Mouse (Mus musculus): ENCODE results near the gene Tgfb2. TPM values are rescaled to one million over a fixed set of nuclear protein-coding genes. Genes with fewer than 3 reads are reported as not detected.

Tgfb2 gene
- polyA plus RNA-seq, 1 experiment from 2014 or later = 24.7 TPM

DNA sequence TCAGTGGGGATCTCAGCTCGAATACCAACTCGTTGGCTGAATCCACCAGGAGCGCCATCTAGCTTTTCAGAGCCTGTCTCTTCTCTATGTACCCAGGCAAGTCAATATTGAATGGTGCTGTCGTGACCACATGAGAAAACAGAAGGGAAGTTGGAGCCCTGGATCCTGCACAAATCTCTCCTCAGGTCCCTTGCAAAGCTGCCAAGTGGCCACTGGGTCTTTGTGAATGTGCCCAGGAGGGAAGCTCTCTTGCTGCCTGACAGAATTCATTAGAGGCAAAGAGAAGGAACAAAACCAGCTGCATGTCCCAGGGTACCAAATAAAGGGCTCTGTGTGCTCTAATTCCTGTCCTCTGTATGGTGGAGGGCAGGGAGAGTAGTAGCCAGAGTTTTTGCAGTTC is 50.7 kb downstream of the Tgfb2 start:
- ATAC-seq (ENCODE audit: low FRiP score) (no peak), DNase-seq (ENCODE audit: low spot score) (no peak)
- WGBS = 55% methylated on average over 4 of the region's 4 CpGs
- H3K4me2 ChIP-seq (replicated peaks; ENCODE audit: low read depth, low read length) = no peak overlapping the region
- H3K9me3 ChIP-seq (ENCODE audit: control insufficient read depth, low read length) = no peaks in the 10 kb centered on the region
- no peak overlapping the region for H3K27ac ChIP-seq (ENCODE audit: low read depth, low read length)
- no peaks in the 10 kb centered on the region for H3K36me3 ChIP-seq (ENCODE audit: control insufficient read depth, insufficient read depth, low read length)
- H3K4me1 ChIP-seq (replicated peaks; ENCODE audit: control insufficient read depth, insufficient read depth, low read length) = no peaks in the 10 kb centered on the region
- no peak overlapping the region for H3K4me3 ChIP-seq (ENCODE audit: low read depth, low read length)
- no peak overlapping the region for H3K9ac ChIP-seq (ENCODE audit: low read depth, low read length)
- H3K27me3 ChIP-seq (ENCODE audit: control insufficient read depth, insufficient read depth, low read length) = no peaks in the 10 kb centered on the region

DNA sequence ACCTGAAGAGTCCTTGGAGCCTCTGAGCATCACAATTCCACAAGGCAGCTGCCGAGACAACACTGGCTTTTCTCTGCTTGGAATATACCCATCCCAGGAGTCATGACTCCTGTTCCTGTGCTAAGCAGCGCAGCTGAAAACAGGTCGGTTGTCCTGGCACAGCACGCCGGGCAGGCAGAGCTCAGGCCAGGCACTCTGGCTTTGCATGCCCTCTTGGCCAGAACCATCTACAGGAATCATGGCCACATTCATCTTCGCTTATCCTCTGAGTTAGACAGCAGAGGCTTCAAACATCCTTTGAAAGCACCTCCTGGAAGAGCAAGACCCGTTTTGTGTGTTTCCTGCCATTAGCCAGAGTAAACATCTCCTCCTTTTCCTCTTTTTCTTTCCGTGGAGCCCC is 53.6 kb downstream of the Tgfb2 start:
- Histone ChIP-seq H3K4me2 (replicated peaks; ENCODE audit: low read depth, low read length) (no peak overlapping the region), H3K36me3 (ENCODE audit: control insufficient read depth, insufficient read depth, low read length) (no peaks in the 10 kb centered on the region), H3K27ac (ENCODE audit: low read depth, low read length) (no peak overlapping the region), H3K4me3 (ENCODE audit: low read depth, low read length) (no peak overlapping the region), H3K4me1 (replicated peaks; ENCODE audit: control insufficient read depth, insufficient read depth, low read length) (no peaks in the 10 kb centered on the region), H3K9me3 (ENCODE audit: control insufficient read depth, low read length) (no peaks in the 10 kb centered on the region), H3K27me3 (ENCODE audit: control insufficient read depth, insufficient read depth, low read length) (no peaks in the 10 kb centered on the region), H3K9ac (ENCODE audit: low read depth, low read length) (no peak overlapping the region)
- ATAC-seq (ENCODE audit: low FRiP score) = no peak
- DNase-seq (ENCODE audit: low spot score) = no peak
- WGBS = 77% methylated on average over 8 of the region's 8 CpGs

DNA sequence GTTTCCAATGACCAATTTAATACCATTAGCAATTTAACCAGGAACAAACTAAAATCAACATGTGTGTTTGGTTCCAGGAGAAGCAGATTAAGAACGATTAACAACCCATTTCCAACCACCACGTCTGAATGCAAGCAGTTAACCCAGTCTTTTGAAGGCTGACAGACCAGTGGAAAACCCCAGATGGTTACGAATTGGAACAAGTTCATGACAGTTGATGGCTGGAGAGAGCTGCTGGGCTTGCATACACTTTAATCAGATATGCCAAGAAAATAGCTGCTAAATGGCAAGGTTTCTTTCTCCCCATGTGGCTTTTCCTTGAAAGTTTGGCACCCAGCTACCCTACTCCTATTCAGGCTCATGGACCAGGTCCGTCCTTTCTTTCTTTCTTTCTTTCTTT is 55.8 kb downstream of the Tgfb2 start:
- no peak overlapping the region for H3K27ac ChIP-seq (ENCODE audit: low read depth, low read length)
- H3K4me1 ChIP-seq (replicated peaks; ENCODE audit: control insufficient read depth, insufficient read depth, low read length) = no peaks in the 10 kb centered on the region
- H3K9me3 ChIP-seq (ENCODE audit: control insufficient read depth, low read length) = no peaks in the 10 kb centered on the region
- no peak overlapping the region for H3K4me3 ChIP-seq (ENCODE audit: low read depth, low read length)
- no peaks in the 10 kb centered on the region for H3K36me3 ChIP-seq (ENCODE audit: control insufficient read depth, insufficient read depth, low read length)
- no peaks in the 10 kb centered on the region for H3K27me3 ChIP-seq (ENCODE audit: control insufficient read depth, insufficient read depth, low read length)
- no peak overlapping the region for H3K9ac ChIP-seq (ENCODE audit: low read depth, low read length)
- WGBS = 82% methylated on average over 4 of the region's 4 CpGs
- no peak for ATAC-seq (ENCODE audit: low FRiP score)
- DNase-seq (ENCODE audit: low spot score) = no peak
- no peak overlapping the region for H3K4me2 ChIP-seq (replicated peaks; ENCODE audit: low read depth, low read length)

GRCm38 (mm10) chr1:186637304-186638213 is 68.2 kb downstream of the Tgfb2 start:
- Histone ChIP-seq H3K36me3 (ENCODE audit: control insufficient read depth, insufficient read depth, low read length) (no peaks in the 10 kb centered on the region), H3K4me2 (replicated peaks; ENCODE audit: low read depth, low read length) (no peak overlapping the region), H3K27ac (ENCODE audit: low read depth, low read length) (no peak overlapping the region), H3K9me3 (ENCODE audit: control insufficient read depth, low read length) (no peaks in the 10 kb centered on the region), H3K4me1 (replicated peaks; ENCODE audit: control insufficient read depth, insufficient read depth, low read length) (no peaks in the 10 kb centered on the region), H3K27me3 (ENCODE audit: control insufficient read depth, insufficient read depth, low read length) (no peaks in the 10 kb centered on the region), H3K9ac (ENCODE audit: low read depth, low read length) (no peak overlapping the region), H3K4me3 (ENCODE audit: low read depth, low read length) (no peak overlapping the region)
- ATAC-seq (ENCODE audit: low FRiP score) (no peak), DNase-seq (ENCODE audit: low spot score) (no peak)
- WGBS = 86% methylated on average over 12 of the region's 12 CpGs

DNA sequence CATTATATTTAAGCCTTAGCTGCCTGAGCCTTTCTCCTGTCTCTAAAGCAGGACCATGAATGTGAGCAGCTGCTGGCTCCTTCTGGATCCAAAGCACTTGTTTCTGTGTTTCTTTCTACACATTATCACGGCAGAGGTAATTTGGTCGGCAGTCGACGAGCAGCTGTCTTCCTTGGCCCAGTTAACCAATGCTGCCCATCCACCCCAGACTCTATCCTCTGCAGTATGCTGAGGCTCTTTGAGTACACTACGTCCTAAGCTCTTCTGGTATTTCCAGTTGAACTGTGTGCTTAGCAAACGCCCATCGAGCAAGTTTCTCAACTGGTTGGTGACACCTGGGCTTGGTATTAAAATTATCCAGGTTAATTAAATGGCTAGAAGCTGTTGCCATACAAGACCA is 70.7 kb downstream of the Tgfb2 start:
- H3K4me1 ChIP-seq (replicated peaks; ENCODE audit: control insufficient read depth, insufficient read depth, low read length) = no peaks in the 10 kb centered on the region
- DNase-seq (ENCODE audit: low spot score) (no peak), ATAC-seq (ENCODE audit: low FRiP score) (no peak)
- no peaks in the 10 kb centered on the region for H3K9me3 ChIP-seq (ENCODE audit: control insufficient read depth, low read length)
- H3K27me3 ChIP-seq (ENCODE audit: control insufficient read depth, insufficient read depth, low read length) = no peaks in the 10 kb centered on the region
- WGBS = 87% methylated on average over 7 of the region's 7 CpGs
- H3K4me2 ChIP-seq (replicated peaks; ENCODE audit: low read depth, low read length) = no peak overlapping the region
- no peak overlapping the region for H3K9ac ChIP-seq (ENCODE audit: low read depth, low read length)
- no peak overlapping the region for H3K27ac ChIP-seq (ENCODE audit: low read depth, low read length)
- H3K4me3 ChIP-seq (ENCODE audit: low read depth, low read length) = no peak overlapping the region
- H3K36me3 ChIP-seq (ENCODE audit: control insufficient read depth, insufficient read depth, low read length) = no peaks in the 10 kb centered on the region

GRCm38 (mm10) chr1:186631457-186631856 is 74.3 kb downstream of the Tgfb2 start:
- WGBS = 90% methylated on average over 6 of the region's 6 CpGs
- ATAC-seq (ENCODE audit: low FRiP score) = no peak
- Histone ChIP-seq H3K9me3 (ENCODE audit: control insufficient read depth, low read length) (no peaks in the 10 kb centered on the region), H3K9ac (ENCODE audit: low read depth, low read length) (no peak overlapping the region), H3K4me2 (replicated peaks; ENCODE audit: low read depth, low read length) (no peak overlapping the region), H3K4me1 (replicated peaks; ENCODE audit: control insufficient read depth, insufficient read depth, low read length) (no peaks in the 10 kb centered on the region), H3K27me3 (ENCODE audit: control insufficient read depth, insufficient read depth, low read length) (no peaks in the 10 kb centered on the region), H3K36me3 (ENCODE audit: control insufficient read depth, insufficient read depth, low read length) (no peaks in the 10 kb centered on the region), H3K4me3 (ENCODE audit: low read depth, low read length) (no peak overlapping the region), H3K27ac (ENCODE audit: low read depth, low read length) (no peak overlapping the region)
- DNase-seq (ENCODE audit: low spot score) = no peak

DNA sequence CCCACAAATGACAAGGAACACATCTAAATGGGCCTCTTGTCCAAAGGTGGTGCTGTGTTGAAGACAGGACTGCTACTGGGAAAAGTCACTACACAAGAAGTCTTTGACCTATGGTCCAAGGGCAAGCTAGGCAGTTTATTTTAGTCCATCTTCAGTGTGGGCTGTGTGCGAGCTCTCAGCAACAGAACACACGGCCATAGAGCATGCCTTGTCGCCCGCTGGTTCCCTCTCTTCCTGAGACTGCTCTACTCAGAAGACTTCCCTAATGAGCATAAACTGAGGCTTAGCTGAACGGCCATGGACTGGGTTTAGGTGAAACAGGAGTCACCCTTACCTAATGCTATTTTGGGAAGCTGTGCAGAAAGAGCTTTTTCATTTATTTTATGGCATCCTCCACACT is 74.8 kb downstream of the Tgfb2 start:
- no peaks in the 10 kb centered on the region for H3K9me3 ChIP-seq (ENCODE audit: control insufficient read depth, low read length)
- DNase-seq (ENCODE audit: low spot score) (no peak), ATAC-seq (ENCODE audit: low FRiP score) (no peak)
- no peak overlapping the region for H3K4me3 ChIP-seq (ENCODE audit: low read depth, low read length)
- H3K9ac ChIP-seq (ENCODE audit: low read depth, low read length) = no peak overlapping the region
- 89% methylated on average over 5 of the region's 5 CpGs for WGBS
- H3K27me3 ChIP-seq (ENCODE audit: control insufficient read depth, insufficient read depth, low read length) = no peaks in the 10 kb centered on the region
- H3K36me3 ChIP-seq (ENCODE audit: control insufficient read depth, insufficient read depth, low read length) = no peaks in the 10 kb centered on the region
- H3K4me1 ChIP-seq (replicated peaks; ENCODE audit: control insufficient read depth, insufficient read depth, low read length) = no peaks in the 10 kb centered on the region
- no peak overlapping the region for H3K4me2 ChIP-seq (replicated peaks; ENCODE audit: low read depth, low read length)
- no peak overlapping the region for H3K27ac ChIP-seq (ENCODE audit: low read depth, low read length)

DNA sequence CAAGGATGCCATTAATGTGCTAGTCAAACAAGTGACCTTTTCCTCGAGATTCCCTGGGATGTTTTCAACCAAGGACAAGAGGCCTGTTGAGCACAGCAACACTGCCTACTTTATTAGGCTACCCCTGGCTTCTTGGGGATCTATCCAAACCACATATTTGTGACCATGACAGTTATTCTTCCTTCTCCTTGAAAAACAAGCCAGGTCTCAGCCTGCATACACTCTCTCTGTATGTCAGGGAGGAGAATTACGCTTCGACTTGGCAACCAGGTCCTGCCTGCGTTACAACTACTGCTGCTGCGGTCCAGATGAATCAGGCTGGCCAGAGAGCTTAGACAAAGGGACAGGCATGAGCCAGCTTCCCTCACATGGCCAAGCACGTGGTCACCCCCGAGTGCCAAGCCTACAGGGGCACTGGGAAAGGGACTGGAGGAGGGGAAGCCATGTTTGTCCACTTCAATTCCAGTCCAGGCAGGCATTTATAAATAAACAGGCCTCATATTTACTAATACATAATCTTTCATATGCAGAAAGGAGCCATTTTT is 78.3 kb downstream of the Tgfb2 start:
- DNase-seq (ENCODE audit: low spot score) (no peak), ATAC-seq (ENCODE audit: low FRiP score) (no peak)
- Histone ChIP-seq H3K4me2 (replicated peaks; ENCODE audit: low read depth, low read length) (no peak overlapping the region), H3K36me3 (ENCODE audit: control insufficient read depth, insufficient read depth, low read length) (no peaks in the 10 kb centered on the region), H3K9me3 (ENCODE audit: control insufficient read depth, low read length) (no peaks in the 10 kb centered on the region), H3K4me3 (ENCODE audit: low read depth, low read length) (no peak overlapping the region), H3K27me3 (ENCODE audit: control insufficient read depth, insufficient read depth, low read length) (no peaks in the 10 kb centered on the region), H3K4me1 (replicated peaks; ENCODE audit: control insufficient read depth, insufficient read depth, low read length) (no peaks in the 10 kb centered on the region), H3K27ac (ENCODE audit: low read depth, low read length) (no peak overlapping the region), H3K9ac (ENCODE audit: low read depth, low read length) (no peak overlapping the region)
- WGBS = 89% methylated on average over 7 of the region's 7 CpGs

DNA sequence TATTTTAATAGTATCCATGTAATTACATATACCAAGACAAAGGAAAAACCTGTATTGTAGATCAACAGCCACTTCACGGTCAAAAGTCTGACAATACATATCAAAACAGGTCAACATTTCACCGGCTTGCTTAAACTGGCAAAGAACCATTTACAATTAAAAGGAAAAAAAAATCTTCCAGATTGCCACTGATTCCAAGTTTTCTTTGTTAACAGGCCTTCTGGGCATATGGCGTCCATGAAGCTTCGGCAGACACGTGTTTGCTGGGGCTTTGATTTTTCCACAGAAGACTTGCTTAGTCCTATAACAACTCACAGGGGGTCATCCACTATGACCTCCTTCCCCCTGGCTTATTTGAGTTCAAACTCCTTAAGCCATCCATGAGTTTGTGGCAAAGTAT is 81.3 kb downstream of the Tgfb2 start:
- DNase-seq (ENCODE audit: low spot score) = no peak
- ATAC-seq (ENCODE audit: low FRiP score) = no peak
- H3K27me3 ChIP-seq (ENCODE audit: control insufficient read depth, insufficient read depth, low read length) = no peaks in the 10 kb centered on the region
- no peak overlapping the region for H3K27ac ChIP-seq (ENCODE audit: low read depth, low read length)
- no peak overlapping the region for H3K4me3 ChIP-seq (ENCODE audit: low read depth, low read length)
- no peaks in the 10 kb centered on the region for H3K36me3 ChIP-seq (ENCODE audit: control insufficient read depth, insufficient read depth, low read length)
- H3K9ac ChIP-seq (ENCODE audit: low read depth, low read length) = no peak overlapping the region
- no peaks in the 10 kb centered on the region for H3K9me3 ChIP-seq (ENCODE audit: control insufficient read depth, low read length)
- no peak overlapping the region for H3K4me2 ChIP-seq (replicated peaks; ENCODE audit: low read depth, low read length)
- WGBS = 86% methylated on average over 5 of the region's 5 CpGs
- no peaks in the 10 kb centered on the region for H3K4me1 ChIP-seq (replicated peaks; ENCODE audit: control insufficient read depth, insufficient read depth, low read length)
